Mouse (Mus musculus) megakaryocyte, adult 5-6 weeks (primary cell): Measurements from ENCODE around the gene Cox8b. TPM values are rescaled to one million over a fixed set of nuclear protein-coding genes. Genes with fewer than 3 reads are reported as not detected.

Experiments used
- ATAC-seq: 2 replicates; pipeline ENCODE4 v1.8.0; 2016; ENCODE audit warnings: mild to moderate bottlenecking, inconsistent platforms; ENCODE audit not compliant: poor library complexity, severe bottlenecking
- total RNA-seq, 2 experiments: library from RNA; stranded (forward) in 1 of 2; stranded (reverse) in 1 of 2; fragments of 153-499, 151-499 nt in 1 of 2; fragments of 221-1000, 200-1000 nt in 1 of 2; gene quantifications; 2 replicates each; pipeline versions ENCODE4 v1.2.3 to v1.2.4; 2015 to 2017

The Cox8b gene
- total RNA-seq (2015) = not detected in 2 replicates
- total RNA-seq (2017) = not detected in 2 replicates

DNA sequence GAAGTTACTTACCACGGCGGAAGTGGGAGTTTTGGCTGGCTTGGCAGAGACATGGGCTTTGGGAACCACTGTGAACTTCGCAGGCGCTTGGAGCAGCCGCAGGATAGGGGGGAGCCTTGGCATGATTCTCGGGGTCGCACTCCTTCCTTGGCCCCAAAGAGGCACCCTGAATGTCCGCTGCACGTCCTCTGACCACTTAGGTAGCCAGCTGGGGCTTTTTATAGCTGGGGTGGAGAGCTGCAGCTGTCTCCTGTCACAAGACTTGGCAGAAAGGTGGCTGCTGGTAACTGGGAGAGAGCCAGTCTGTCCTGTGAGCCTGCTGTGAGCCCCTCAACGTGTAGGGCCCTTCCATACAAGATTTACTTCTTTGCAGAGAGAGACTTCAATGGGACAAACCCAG, at the start of gene Cox8b:
Gene Cox8b (minus strand): TSS at position 227 of the 400 bp plus-strand sequence.
- no peak for ATAC-seq

DNA sequence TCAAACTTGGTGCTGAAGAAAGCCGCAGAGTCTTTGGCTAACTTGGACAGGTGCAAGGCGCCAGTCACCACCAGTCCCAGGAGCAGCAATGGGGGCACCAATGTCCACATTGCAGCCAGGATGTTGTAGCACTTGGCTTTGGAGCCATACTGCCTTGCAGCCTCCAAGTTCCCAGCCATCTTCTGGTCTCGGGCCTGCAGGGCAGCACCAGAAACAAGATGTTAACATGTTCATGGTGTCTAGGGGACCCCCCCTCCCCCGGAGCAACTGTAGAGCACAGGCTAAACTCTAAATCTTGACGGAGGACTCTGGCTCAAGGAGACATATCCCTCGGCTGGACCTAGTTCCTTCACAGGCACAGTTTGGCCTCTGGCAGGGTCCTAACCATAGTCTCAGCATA, 49.0 kb upstream of the Cox8b start:
- no peak for ATAC-seq

DNA sequence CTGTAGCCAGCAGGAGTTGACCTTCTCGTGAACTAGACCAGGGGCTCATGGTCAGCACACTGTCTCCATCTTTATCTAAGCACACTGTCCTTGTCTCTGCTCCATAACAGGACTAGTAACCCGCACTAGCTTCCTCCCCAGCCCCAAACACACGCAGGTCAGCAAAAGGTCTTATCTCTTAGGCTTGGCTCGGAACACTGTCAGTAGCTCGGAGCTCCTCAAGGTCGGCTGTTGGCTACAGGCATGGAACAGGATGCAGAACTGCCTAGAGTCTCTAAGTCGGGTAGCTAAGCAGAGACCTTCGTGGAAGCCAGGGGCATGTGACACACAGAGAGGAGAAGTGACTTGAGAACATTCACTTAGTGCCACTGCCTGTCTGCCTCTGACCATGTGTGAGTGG, 47.9 kb upstream of the Cox8b start:
- ATAC-seq = no peak

DNA sequence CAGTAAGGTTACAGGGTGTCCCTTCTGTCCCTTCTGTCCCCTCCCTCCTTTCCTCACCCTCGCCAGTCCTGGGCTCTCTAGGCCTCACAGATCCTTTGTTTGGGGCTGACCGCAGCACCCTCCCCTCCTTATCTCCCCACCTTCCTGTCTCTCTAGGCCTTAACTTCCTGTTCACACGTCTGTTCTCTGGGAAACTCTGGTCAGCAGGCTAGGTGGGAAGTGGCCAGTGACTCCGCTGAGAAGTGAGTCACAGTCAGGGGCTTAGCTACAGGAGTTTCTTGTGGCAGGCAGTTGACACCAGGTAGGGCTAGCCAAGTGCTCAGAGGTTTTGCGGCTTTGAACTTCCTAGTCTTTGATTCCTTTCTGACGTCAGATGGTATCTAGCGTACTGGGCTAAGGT, 46.7 kb upstream of the Cox8b start:
- ATAC-seq = peak; percentile 79

DNA sequence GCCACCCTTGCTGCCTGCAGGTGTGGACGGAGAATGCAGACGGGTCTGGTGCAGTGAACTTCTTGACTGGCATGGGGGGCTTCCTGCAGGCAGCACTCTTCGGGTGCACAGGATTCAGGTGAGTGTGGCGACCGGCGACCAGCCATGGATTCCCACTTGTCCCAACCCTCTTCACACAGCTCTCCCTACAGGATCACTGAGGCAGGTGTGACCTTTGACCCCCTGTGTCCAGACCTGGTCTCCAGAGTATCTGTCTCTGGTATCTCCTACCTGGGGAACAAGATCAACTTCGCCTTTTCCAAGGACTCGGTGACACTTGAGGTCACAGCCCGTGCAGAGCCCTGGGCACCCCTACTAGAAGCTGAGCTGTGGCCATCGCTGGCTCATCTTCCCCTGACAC, 46.1 kb upstream of the Cox8b start:
- ATAC-seq = no peak

DNA sequence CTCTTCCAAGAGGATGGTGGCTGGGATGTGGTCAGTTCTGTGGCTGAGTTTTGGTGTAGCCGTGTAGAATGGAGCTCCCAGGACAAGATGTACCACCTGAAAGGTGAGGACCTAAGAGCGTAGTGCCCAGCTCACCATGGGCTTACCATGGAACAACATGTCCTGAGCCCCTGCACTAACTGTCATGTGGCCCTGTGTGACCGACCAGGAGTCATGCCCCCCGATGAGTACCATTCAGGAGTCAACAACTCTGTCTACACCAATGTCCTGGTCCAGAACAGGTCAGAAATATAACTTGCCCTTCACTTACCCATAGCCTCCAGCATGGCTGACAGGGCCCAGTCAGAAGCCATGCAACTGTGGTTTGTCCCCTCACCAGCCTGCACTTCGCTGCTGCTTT, 45.0 kb upstream of the Cox8b start:
- no peak for ATAC-seq

DNA sequence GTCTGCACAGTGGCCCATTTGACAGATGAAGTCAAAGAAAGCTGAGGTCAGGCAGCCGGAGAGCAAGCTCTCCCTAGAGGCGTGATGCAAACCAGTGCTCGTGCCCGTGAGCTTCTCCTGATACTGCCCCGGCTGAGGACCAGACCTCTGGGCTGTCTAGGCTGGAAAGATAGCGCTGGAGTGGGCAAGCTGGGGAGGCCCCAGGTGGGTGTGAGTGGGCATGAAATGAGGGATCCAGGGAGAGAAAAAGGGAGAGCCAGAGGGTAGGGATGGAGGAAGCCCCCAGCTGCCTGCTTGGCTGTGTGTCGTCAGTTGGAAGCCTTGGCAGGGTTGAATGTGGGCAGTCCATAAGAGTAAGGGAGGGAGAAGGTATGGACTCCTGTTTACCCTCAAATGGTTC, 44.0 kb upstream of the Cox8b start:
- no peak for ATAC-seq

DNA sequence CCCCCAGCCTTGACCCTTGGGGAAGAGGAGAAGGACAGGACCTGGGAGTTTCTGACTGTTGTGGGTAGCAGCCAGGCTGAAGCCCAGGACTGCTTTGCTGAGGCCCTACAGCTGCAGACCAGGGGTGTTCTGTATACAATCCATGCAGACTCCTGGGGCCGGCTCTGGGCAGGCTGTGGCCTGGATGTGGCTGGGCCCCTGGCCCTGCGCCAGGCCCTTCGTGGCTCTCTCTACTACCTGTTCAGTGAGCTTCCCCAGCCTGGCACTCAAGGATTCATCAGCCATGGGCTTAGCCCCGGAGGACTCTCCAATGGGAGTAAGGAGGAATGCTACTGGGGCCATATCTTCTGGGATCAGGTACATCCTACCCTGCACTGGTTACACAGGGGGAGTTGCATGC, 43.1 kb upstream of the Cox8b start:
- ATAC-seq = no peak

DNA sequence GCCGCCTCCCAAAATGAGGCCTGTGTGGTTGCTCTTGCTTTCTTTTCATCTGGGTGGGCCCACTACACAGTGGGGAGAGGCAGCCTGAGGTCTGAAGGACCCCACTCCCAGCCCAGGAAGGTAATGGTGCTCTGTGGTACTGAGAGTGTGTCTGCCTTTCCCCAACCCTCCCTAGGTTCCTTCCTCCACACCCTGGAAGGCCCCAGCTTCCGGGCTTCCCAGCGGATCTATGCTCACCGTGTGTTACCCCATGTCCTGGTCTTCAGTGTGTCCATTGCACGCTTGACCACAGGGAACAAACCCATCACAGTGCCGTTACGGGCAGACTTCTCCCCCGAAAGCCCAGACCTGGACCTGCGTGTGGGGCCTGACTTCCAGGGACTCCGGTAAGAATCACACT, 42.6 kb upstream of the Cox8b start:
- ATAC-seq = no peak

DNA sequence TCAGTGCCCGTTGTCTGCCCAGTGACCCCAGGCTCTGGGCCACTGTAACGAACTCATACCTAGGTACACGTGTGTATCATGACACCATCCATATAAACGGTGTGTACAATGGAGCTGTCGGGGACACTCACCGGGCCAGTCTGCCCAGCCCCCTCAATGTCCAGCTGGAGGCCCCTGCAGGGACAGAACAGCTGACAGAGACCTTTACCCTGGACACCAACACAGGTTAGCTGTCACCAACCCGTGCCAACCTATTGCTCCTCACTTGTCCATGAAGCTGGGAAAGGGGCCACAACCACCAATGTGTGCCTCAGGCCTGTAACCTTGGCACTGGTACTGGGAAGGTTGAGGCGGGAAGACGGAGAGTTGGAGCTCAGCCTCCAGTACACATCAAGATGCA, 42.1 kb upstream of the Cox8b start:
- ATAC-seq = no peak

DNA sequence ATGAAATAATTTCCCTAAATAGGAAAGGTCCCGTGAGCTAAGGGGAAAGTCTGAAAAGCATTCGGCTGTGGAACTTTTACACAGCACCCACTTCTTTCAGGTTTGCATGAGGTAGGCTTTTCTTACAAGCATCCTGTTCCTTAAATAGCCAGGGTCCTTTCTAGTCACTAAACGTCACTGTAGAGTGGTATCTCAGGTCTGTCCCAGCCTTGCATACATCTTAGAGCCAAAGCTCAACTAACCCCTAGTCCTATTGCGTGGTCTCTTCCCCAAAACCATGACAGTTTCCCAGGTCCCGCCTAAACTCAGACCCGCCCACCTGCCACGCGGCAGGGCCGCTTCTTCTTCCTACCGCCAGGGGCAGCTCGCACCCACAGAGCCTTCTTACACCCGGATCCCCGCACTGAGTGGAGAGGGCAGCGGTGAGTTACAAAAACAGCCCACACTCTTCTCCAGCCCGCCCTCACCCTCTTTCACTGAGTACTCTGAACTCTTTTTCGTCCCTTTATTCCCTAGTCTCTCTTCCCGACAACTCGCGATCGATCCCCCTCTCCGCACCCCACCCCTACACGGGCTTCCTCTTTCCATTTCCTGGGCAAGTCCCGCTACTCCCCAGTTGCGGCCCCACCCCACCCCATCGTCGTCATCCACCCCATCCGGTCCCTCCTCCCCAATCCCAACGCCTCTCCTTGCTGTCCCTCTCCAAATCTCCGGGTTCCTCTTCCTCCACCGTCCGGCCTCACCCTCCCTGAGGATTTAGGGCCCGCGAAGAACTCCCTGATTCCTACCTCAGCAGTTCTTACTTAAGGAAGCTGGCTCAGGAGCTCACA, 41.2 kb upstream of the Cox8b start, which contains the start of gene Pgghg:
Gene Pgghg (plus strand): TSS at position 170 of the 830 bp plus-strand sequence.
- ATAC-seq = peak; percentile 88

DNA sequence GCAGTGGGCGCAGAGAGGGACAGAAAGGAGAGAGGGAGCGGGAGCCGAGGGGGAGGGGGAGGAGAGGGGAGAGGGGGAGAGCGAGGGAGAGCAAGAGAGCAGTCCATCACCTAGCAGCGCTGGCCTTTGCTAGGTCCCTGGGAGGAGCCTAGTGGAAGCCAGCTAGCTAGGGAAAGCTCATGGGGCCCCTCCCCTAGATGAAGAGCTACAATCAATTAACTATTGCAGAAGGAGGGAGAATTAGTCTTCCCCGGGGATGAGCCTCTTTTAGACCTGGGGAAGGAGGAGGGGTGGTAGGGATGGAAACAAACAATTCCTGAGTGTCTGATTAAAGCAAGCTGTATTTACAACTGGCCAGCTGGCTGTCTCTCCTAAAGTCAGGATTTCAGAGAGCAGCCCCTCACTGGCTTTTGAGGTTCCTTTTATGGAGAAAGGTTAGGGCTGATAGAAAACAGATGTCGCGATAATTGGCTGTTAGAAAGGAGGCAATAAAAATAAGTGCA, 39.5 kb upstream of the Cox8b start:
- ATAC-seq = no peak

DNA sequence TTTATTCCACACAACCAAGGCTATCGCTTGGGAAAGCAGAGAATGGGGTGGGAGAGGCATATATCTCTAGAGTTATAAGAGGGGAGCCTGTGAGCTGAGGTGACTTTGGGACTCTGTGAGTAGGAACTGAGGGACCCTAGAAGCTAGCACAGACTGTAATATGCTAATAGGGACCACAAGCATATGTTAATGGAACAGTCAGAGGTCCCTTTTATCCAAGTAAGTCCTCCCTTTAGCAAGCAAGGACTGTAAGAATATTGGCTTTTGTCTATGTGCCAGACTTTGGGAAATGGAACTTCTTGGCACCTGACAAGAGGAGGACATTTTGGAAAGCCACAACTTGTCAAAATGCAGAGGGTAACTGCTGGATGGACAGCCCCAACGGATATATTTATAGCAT, 38.6 kb upstream of the Cox8b start:
- no peak for ATAC-seq

DNA sequence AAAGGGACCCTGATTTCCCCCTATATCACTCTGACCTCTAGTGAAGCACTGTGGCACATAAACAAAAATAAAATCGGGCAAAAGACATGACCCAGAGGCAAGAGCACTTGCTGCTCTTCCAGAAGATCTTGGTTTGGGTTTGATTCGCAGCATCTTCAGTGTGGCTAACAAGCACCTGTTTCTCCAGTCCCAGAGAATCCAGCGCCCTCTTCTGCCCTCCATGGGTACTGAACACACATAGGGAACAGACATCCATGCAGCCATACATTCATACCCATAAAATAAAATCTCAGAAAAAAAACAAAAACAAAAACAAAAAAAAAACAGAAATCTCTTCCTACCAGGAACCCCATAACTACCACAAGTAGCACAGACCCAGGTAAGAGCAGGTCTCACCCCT, 38.2 kb upstream of the Cox8b start:
- ATAC-seq = no peak

DNA sequence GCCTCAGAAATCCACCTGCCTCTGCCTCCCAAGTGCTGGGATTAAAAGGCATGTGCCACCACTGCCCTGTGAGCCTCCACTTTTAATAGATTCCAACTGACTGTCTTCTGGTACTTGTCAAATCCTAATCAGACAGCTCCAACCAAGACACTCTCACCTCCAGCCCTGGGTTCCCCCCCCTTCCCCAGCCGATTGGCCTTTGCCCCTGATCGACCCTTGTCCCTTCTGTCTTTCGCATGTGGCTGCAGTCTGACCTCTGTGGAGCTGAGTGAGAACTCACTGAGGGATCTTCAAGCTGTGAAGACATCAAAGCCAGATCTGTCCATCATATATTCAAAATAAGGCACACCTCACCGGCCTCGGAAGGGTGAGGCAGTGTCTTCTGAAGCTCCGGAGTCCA, 26.9 kb upstream of the Cox8b start:
- ATAC-seq = no peak

DNA sequence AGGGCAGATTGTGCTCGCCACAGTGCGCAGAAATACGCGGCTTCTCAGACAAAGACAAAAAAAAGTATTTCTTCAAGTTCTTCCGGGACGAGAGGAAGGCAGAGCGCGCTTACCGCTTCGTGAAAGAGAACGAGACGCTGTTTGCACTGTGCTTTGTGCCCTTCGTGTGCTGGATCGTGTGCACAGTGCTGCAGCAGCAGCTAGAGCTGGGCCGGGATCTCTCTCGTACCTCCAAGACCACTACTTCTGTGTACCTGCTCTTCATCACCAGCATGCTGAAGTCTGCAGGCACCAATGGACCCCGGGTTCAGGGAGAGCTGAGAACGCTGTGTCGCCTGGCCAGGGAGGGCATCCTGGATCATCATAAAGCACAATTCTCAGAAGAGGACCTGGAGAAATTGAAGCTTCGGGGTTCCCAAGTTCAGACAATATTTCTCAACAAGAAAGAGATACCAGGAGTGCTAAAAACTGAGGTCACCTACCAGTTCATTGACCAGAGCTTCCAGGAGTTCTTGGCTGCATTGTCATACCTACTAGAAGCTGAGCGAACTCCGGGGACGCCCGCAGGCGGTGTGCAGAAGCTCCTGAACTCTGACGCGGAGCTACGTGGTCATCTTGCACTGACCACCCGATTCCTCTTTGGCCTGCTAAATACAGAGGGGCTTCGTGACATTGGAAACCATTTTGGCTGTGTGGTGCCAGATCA, 23.0 kb upstream of the Cox8b start:
- no peak for ATAC-seq

DNA sequence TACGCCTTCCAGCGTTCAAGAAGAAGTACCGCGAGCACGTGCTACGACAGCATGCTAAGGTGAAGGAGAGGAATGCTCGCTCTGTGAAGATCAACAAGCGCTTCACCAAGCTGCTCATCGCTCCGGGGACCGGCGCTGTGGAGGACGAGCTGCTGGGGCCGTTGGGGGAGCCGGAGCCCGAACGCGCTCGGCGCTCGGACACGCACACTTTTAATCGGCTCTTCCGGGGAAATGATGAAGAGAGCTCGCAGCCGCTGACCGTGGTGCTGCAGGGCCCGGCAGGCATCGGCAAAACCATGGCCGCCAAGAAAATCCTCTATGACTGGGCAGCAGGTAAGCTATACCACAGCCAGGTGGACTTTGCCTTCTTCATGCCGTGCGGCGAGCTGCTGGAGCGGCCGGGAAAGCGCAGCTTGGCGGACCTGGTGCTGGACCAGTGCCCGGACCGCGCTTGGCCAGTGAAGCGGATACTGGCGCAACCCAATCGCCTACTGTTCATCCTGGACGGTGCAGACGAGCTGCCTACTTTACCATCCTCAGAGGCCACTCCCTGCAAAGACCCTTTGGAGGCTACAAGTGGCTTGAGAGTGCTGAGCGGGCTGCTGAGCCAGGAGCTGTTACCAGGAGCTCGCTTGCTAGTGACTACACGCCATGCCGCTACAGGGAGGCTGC, 22.3 kb upstream of the Cox8b start:
- ATAC-seq = peak; percentile 58

DNA sequence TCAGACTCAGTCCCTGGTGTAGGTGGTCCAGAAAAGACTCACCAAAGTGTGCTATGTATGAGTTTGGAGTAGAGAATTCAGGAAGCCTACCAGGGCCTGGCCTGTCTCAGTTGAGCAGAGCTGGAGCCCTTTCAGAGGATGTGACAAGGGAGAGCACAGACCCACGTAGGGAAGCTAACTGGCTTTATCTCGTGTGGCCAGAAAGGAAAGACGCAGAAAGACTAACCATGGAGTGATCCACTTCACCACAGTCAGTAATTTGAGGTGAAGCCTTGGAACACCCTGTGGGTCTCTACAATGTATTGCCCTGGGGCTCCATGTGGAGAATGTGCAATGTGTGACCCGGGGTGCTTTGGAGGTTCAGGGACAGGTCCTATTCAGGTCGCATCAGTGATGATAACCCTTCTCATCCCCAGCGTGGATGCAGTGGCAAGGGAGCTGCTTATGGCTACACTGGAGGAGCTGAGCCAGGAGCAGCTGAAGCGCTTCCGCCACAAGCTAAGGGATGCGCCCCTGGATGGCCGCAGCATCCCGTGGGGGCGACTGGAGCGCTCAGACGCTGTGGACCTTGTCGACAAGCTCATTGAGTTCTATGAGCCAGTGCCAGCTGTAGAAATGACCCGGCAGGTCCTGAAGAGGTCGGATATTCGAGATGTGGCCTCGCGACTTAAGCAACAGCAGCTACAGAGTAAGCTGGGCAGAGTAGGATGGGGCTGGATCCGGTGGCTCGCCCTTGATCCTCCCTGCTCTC, 21.2 kb upstream of the Cox8b start:
- no peak for ATAC-seq

DNA sequence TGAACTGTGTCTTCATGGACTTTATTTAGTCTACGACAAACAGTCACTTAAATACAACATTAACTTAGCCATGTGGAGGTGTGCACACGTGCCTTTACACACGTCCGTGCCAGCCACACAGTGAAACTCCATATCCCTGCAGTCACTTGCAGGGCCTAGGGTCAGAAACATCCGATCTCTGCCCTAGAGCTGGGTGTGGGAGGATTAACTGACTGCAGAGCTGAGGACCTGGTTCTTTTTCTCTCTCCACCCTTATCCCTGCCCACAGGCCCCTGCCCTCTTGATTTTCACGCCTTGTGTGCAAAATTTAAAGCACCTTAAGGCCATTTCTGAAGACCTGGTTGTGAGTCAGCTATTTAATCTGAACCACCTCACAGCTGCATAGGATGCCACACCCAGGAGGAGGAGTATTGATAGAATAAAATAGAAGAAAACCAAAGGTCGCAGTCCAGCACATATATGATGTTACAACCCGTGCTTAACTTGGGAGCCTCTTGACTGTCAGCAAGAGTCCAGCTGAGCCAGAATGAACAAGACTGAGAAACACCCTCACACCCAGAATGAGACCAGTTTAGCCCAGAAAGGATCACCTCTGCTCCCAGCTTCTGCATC, 20.3 kb upstream of the Cox8b start, which contains the start of gene Nlrp6:
Gene Nlrp6 (plus strand): TSS at position 485 of the 612 bp plus-strand sequence.
- ATAC-seq = no peak

DNA sequence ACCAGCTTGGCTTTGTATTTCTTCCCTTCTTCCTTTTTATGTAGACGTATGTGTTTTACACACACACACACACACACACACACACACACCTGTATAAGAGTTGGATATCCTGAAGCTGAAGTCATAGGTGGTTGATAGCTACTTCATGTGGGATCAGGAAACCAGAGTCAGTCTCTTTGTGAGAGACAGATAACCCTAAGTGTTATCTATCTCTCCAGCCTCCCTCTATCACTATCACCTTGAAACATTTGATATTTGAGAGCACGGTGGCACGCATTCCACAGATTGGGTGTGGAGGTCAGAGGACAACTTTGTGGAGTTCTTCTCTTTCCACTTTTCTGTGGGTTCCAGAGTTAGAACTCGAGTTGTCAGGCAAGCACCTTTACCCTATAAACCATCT, 19.7 kb upstream of the Cox8b start:
- no peak for ATAC-seq
